Mouse (Mus musculus) right cerebral cortex, adult 18-20 months (tissue): Measurements from ENCODE around the gene Map4k1.
A peak's percentile ranks its signal among the peaks of the same experiment; 100 is the strongest.

Experiments used
- DNase-seq: peaks from one replicate; pipeline ENCODE4 v3.0.0; 2022; ENCODE audit warnings: mixed read lengths

Map4k1 gene

DNA sequence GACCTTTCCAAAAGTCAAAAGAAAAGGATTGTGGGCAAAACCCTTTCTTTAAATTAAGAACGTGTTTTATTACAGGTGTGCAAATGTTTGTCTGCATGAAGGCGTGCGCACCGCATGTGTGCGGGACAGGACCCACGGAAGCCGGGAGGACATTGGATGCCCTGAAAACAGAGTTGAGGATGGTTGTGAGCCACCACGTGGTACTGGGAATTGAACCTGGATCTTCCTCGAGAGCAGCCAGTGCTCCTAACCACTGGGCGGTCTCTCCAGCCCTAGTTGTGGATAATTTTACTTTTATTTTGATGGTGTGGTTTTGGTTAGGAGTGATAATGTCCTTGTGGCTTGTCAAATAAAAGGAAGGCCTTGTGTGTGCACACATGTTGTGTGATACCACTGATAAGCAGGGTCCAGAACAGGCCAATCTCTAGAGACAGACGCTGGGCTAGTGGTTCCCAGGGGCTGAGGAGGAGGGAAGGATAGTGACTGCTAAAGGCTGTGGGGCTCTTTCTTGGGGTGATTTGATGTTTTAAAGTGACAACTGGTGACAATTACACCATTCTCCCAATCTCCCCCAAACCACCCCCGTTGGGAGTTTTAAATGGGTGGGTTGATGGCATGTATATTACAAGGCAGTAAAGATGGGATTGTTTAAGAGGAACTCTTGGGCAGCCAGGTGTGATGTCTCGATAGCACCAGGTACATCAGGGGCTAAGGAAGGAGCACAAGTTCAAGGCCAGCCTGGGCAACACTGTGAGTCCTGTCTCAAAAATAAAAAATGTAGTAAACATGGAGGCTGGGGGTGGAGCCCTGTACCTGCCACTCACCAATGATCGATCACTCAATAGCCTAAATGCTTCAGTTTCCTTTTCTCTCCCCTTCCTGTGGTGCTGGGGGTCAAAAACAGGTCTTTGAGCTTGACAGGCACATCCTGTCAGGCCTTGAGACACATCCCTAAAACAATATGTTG, 48.1 kb downstream of the Map4k1 start:
- DNase-seq: no peak

- no peak for DNase-seq
Measured at GRCm38 (mm10) chr7:29031641-29032040, 49.8 kb downstream of the Map4k1 start.

GRCm38 (mm10) chr7:29032685-29033084, 50.8 kb downstream of the Map4k1 start:
- no peak for DNase-seq

GRCm38 (mm10) chr7:29037261-29037660, 55.4 kb downstream of the Map4k1 start:
- DNase-seq: no peak

DNA sequence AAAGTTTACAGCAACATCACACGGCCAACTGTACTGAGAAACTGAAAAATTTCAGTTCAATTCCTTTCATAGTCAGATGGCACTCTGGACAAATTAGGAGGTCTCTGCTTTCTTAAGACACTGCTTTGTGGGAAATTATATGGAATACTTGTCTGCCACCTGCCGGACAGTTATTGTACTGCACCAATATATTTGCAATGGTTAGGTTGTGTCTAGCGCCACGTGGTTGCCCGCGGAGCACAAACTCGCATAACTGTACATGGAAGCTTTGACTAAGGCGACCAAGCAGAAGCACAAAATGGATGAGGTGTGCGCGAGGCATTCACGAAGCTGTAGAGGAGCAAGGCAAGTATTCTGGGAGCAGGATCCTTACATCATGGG, 57.7 kb downstream of the Map4k1 start:
- DNase-seq: peak; percentile 85

- no peak for DNase-seq
Measured at GRCm38 (mm10) chr7:29039985-29040661, 58.3 kb downstream of the Map4k1 start.

- DNase-seq: no peak
Measured at GRCm38 (mm10) chr7:29041194-29041593, 59.3 kb downstream of the Map4k1 start.

GRCm38 (mm10) chr7:29043016-29043673, 61.3 kb downstream of the Map4k1 start:
- DNase-seq: peak; percentile 40

DNA sequence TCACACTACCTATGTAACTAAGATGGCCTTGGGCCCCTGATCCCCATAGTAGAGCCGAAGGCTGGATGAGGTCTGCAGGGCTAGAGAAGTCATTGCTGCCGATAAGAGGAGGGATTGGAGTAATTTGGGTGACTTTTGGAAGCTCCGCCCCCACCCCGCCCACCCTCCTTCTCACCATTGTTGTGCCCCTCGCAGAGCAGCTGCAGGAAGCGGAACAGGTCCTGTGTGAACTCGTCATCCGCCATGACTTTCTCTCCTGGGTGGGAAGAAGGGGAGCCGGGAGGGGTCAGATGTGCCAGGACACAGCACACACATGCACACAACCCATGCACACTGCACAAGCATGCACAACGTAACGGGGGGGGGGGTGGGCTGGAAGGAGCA, 61.8 kb downstream of the Map4k1 start:
- DNase-seq: no peak

DNA sequence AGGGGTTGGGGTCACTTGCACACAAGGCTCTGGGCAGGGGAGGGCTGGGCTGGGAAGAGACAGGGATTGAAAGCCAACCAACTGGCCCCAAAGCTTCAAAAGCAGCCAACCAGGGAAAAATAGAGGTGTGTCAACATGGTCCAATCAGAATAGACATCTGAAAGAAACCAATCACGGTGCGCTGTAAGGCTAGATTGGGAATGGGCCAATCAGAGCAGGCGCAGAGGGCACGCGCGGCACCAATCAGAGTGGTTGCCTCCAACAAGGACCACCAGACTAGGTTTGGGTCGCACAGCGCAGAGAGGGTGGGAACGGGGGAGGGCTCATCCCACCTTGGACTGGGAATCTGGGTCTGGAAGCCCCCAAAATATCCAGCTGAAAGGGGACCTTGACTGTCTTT, 62.5 kb downstream of the Map4k1 start:
- no peak for DNase-seq

- DNase-seq: no peak
Measured at GRCm38 (mm10) chr7:29046533-29046932, 64.7 kb downstream of the Map4k1 start.

GRCm38 (mm10) chr7:29048070-29048469, 66.2 kb downstream of the Map4k1 start:
- DNase-seq: no peak

- no peak for DNase-seq
Measured at GRCm38 (mm10) chr7:29048615-29049014, 66.8 kb downstream of the Map4k1 start.

- DNase-seq: peak; percentile 24
Measured at GRCm38 (mm10) chr7:29050797-29051196, 68.9 kb downstream of the Map4k1 start.

GRCm38 (mm10) chr7:29052821-29053220, 71.0 kb downstream of the Map4k1 start:
- DNase-seq: no peak
